ENCODE assay signal across 9 mouse cellular contexts in the genomic region with DNA sequence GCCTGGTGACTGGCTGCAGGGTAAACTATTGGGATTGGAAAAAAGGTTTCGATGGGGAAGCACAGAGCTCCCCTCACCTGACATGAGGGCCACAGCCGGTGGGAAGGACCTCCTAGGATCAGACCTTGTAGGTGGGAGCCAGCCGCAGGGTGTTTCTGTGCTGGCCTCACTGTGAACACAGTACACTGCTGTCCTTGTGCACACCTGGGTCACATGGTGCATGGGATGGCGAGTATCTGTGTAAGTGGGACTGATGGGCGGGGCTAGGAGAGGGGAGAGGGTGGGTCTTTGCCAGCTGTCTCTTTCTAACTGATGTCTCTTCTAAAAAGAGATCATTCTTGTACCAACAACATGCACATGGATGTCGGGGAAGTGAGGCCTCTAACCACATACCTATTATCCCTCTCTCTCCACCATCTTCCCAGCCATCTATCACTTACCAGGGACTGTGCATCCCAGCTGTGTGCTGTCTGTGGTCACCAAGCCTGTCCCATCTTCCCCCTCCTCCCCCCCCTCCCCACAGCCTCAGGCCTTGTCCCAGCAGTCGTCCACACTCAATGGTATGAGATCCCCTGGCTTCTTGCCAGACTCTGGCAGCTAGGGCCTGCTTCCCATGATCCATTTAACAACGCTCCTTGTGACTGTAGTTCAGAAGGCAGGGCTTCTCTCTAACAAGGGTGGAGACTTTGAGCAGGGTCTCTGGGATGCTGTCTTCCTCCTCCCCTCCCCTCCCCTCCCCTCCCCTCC.
DNase-seq lines count a peak whose midpoint lies in the region; ATAC-seq lines count a peak whose summit lies in the region.
"Had no signal": no experiment of that assay in that cellular context is flagged by ENCODE, and none has a peak within 500 bp of the region (broad histone marks: within the 10 kb centered on the region; RNA-seq: fewer than 3 reads in every experiment).

No protein-coding gene starts in this region.

- H3K4me3 ChIP-seq in embryonic facial prominence, embryonic 11.5 days (ENCODE audit: low read depth, low read length): no peak overlapping the region
- H3K4me3 ChIP-seq in embryonic facial prominence, embryonic 10.5 days: no peak overlapping the region
- H3K4me3 ChIP-seq: liver, embryonic 13.5 days had no signal

- WGBS in embryonic facial prominence, embryonic 11.5 days: 58% methylated on average over 8 of the region's 8 CpGs
- WGBS in embryonic facial prominence, embryonic 10.5 days: 67% methylated on average over 8 of the region's 8 CpGs

- H3K9me3 ChIP-seq in embryonic facial prominence, embryonic 11.5 days (replicated peaks; ENCODE audit: control insufficient read depth, low read length): no peaks in the 10 kb centered on the region
- H3K9me3 ChIP-seq in embryonic facial prominence, embryonic 10.5 days: no peaks in the 10 kb centered on the region
- H3K9me3 ChIP-seq: liver, embryonic 13.5 days had no signal

- no peaks in the 10 kb centered on the region for H3K4me1 ChIP-seq in embryonic facial prominence, embryonic 11.5 days (ENCODE audit: control insufficient read depth, insufficient read depth, low read length)
- H3K4me1 ChIP-seq in embryonic facial prominence, embryonic 10.5 days: peaks cover 42% of the 10 kb centered on the region
- H3K4me1 ChIP-seq: liver, embryonic 13.5 days had no signal

- DNase-seq in embryonic facial prominence, embryonic 11.5 days (ENCODE audit: low spot score): peak; percentile 20
- DNase-seq in embryonic facial prominence, embryonic 10.5 days (ENCODE audit: low spot score): no peak
- peak; percentile 45 for DNase-seq in right cerebral cortex, postnatal 14 days
- no peak for DNase-seq in right cerebral cortex, postnatal 25 days
- peak; percentile 13 to 52 for DNase-seq in kidney, postnatal 36 days
- DNase-seq in retina, postnatal 7 days (ENCODE audit: low read depth, low spot score): peak; percentile 43
- DNase-seq in c-Kit-positive CD71-positive TER-119-positive erythroid progenitor cells, embryonic 14.5 days (ENCODE audit: low spot score): no peak
- DNase-seq in layer of hippocampus, postnatal 36 days: no peak
- DNase-seq: liver, embryonic 13.5 days had no signal

- ATAC-seq in embryonic facial prominence, embryonic 11.5 days (replicated peaks; ENCODE audit: insufficient number of reproducible peaks, low FRiP score, low TSS enrichment, low read depth): no peak

- H3K9ac ChIP-seq in embryonic facial prominence, embryonic 11.5 days (replicated peaks; ENCODE audit: low read length): no peak overlapping the region
- H3K9ac ChIP-seq: liver, embryonic 13.5 days had no signal

- no peaks in the 10 kb centered on the region for H3K27me3 ChIP-seq in embryonic facial prominence, embryonic 11.5 days (ENCODE audit: control insufficient read depth, insufficient read depth, low read length)
- H3K27me3 ChIP-seq in embryonic facial prominence, embryonic 10.5 days (replicated peaks; ENCODE audit: low read depth, poor library complexity, severe bottlenecking): no peaks in the 10 kb centered on the region
- H3K27me3 ChIP-seq: liver, embryonic 13.5 days had no signal

- no peak overlapping the region for H3K27ac ChIP-seq in embryonic facial prominence, embryonic 11.5 days (replicated peaks; ENCODE audit: low read depth, low read length)
- no peak overlapping the region for H3K27ac ChIP-seq in embryonic facial prominence, embryonic 10.5 days (replicated peaks)
- H3K27ac ChIP-seq: liver, embryonic 13.5 days had no signal

- H3K36me3 ChIP-seq in embryonic facial prominence, embryonic 11.5 days (replicated peaks; ENCODE audit: control insufficient read depth, insufficient read depth, low read depth, low read length): no peaks in the 10 kb centered on the region
- H3K36me3 ChIP-seq in embryonic facial prominence, embryonic 10.5 days (replicated peaks): no peaks in the 10 kb centered on the region
- H3K36me3 ChIP-seq: liver, embryonic 13.5 days had no signal

- no peak overlapping the region for H3K4me2 ChIP-seq in embryonic facial prominence, embryonic 11.5 days (ENCODE audit: low read depth, low read length)
- H3K4me2 ChIP-seq: liver, embryonic 13.5 days had no signal

Comparison
In these comparisons a context has a peak if more than half of its experiments do, and no peak if none do; other contexts are left out.
1. DNase-seq: peak in embryonic facial prominence, embryonic 11.5 days (single experiment), right cerebral cortex, postnatal 14 days (single experiment), kidney, postnatal 36 days (2 of 2) and retina, postnatal 7 days (single experiment); none in embryonic facial prominence, embryonic 10.5 days (single experiment), right cerebral cortex, postnatal 25 days (single experiment), c-Kit-positive CD71-positive TER-119-positive erythroid progenitor cells, embryonic 14.5 days (single experiment) and layer of hippocampus, postnatal 36 days (0 of 2).